Mouse (Mus musculus) liver, adult 2 months (tissue): ENCODE measurements at regions not wholly inside any gene's neighbourhood (a gene's known extent, or its start where the extent isn't known, plus 50 kb on each side); places are given as distances from the start of the nearest gene placed in this dataset.

Source experiments
- DNase-seq: peaks from one replicate; pipeline ENCODE4 v3.0.0-alpha.2; 2011; ENCODE audit warnings: low read depth, low spot score; ENCODE audit errors: extremely low read depth
- H3K27ac ChIP-seq: fragments of 200-500 bp; replicated peaks from 2 replicates; pipeline ENCODE4 v1.5.1; 2012; ENCODE audit warnings: low read depth, mild to moderate bottlenecking, control low read depth, inconsistent platforms, low read length; ENCODE audit not compliant: insufficient read depth
- H3K27me3 ChIP-seq: fragments of 200-500 bp; 2 replicates; pipeline ENCODE4 v1.6.1; 2012; ENCODE audit warnings: mild to moderate bottlenecking, moderate library complexity, low read length, inconsistent platforms; ENCODE audit not compliant: control insufficient read depth, insufficient read depth
- H3K36me3 ChIP-seq: fragments of 200-500 bp; 2 replicates; pipeline ENCODE4 v1.6.1; 2012; ENCODE audit warnings: low read length, inconsistent platforms; ENCODE audit not compliant: control insufficient read depth, insufficient read depth
- H3K4me1 ChIP-seq: fragments of 200-500 bp; 2 replicates; pipeline ENCODE4 v1.6.1; 2011; ENCODE audit warnings: low read length; ENCODE audit not compliant: control insufficient read depth, insufficient read depth
- H3K4me3 ChIP-seq: fragments of 200-500 bp; 2 replicates; pipeline ENCODE4 v1.5.1; 2011; ENCODE audit warnings: low read depth, mild to moderate bottlenecking, control low read depth, low read length, moderate library complexity; ENCODE audit not compliant: insufficient read depth
- H3K79me2 ChIP-seq: fragments of 200-500 bp; 2 replicates; pipeline ENCODE4 v1.6.1; 2012; ENCODE audit warnings: inconsistent platforms, mild to moderate bottlenecking, low read length, moderate library complexity; ENCODE audit not compliant: control insufficient read depth, insufficient read depth
- H3K9ac ChIP-seq: fragments of 200-500 bp; 2 replicates; pipeline ENCODE4 v1.6.1; 2012; ENCODE audit warnings: low read depth, mild to moderate bottlenecking, control low read depth, inconsistent platforms, low read length
- CTCF ChIP-seq: fragments of 200-500 bp; IDR thresholded peaks from 2 replicates; pipeline ENCODE4 v1.5.1; 2011; ENCODE audit warnings: low read depth, low read length, control low read depth
- POLR2A ChIP-seq: fragments of 200-500 bp; IDR thresholded peaks from 2 replicates; pipeline ENCODE4 v1.6.1; 2011; ENCODE audit warnings: low read length, control low read depth; ENCODE audit not compliant: insufficient read depth; ENCODE audit errors: extremely low read depth
- WGBS: fragments of 180-500 bp; shearing (Covaris S2); methylation state at CpG from one replicate; pipeline ENCODE4 v1.1.7; 2018; 5-methylcytosine and 5-hydroxymethylcytosine counted together

DNA sequence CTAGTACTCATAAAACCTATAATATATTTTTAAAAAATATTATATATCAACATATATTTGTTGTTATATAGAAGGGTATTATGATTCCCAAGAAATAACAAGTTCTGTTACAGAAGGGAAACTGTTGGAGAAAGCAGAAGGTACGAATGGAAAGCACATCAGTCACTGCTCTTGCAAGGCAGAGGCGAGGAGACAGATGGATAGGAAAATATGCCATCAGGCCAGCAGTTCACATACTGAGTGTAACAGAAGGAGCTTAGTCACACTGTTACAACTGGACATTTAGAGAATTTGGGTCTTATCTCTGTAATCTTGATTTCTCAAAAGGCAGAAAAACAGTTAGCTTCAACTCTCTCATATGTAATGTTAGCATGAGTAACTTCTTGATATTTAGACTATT lies 485.1 kb downstream of the Ipmk start:
- no peak overlapping the region for H3K4me3 ChIP-seq
- DNase-seq, result no peak
- no peak overlapping the region for H3K9ac ChIP-seq
- no peaks in the 10 kb centered on the region for H3K4me1 ChIP-seq
- H3K27me3 ChIP-seq, result no peaks in the 10 kb centered on the region
- WGBS, result 61% methylated on average over 2 of the region's 2 CpGs
- TF ChIP-seq CTCF, result no peak
- TF ChIP-seq POLR2A, result no peak
- no peaks in the 10 kb centered on the region for H3K79me2 ChIP-seq
- H3K27ac ChIP-seq, result no peak overlapping the region
- H3K36me3 ChIP-seq, result no peaks in the 10 kb centered on the region

DNA sequence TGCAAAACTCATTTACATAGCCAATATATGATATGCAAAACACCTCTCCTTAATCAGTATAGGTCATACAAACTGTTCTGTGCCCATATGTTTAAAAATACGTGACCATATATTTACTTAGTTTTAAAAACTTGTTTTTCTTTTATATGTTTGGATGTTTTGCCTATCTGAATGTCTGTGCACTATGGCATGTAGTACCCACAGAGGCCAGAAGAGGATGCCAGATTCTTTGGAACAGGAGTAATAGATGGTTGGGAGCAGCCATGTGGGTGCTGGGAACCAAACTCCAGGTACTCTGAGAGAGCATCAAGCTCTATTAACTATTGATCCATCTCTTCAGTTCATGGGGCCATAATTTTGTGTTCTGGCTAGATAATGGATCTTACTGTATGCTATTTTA lies 487.5 kb downstream of the Ipmk start:
- no peaks in the 10 kb centered on the region for H3K36me3 ChIP-seq
- no peaks in the 10 kb centered on the region for H3K79me2 ChIP-seq
- H3K9ac ChIP-seq, result no peak overlapping the region
- H3K4me3 ChIP-seq, result no peak overlapping the region
- WGBS, result 38% methylated on average over 1 of the region's 1 CpGs
- TF ChIP-seq POLR2A (no peak), CTCF (no peak)
- H3K27me3 ChIP-seq, result no peaks in the 10 kb centered on the region
- H3K27ac ChIP-seq, result no peak overlapping the region
- DNase-seq, result no peak
- no peaks in the 10 kb centered on the region for H3K4me1 ChIP-seq

DNA sequence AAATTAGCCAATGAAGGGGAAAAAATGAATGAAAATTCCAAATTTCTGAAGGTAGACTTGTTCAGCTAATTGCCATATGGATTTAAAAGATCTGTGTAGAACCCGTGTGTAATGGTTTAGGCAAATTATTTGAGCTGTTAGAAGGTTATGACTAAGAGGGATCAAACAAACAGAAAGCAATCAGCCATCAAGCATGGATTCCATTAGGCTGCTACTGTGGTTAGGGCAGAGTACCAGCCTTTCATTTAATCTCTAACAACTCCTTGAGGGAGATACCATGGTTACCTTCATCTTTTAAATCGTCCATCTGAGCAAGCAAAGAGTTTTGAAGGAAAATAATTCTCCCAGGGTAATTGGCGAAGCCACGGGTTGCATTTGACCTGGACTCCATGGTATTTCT lies 509.5 kb downstream of the Ipmk start:
- 72% methylated on average over 4 of the region's 4 CpGs for WGBS
- Histone ChIP-seq H3K4me1 (no peaks in the 10 kb centered on the region), H3K9ac (no peak overlapping the region), H3K27ac (no peak overlapping the region), H3K36me3 (no peaks in the 10 kb centered on the region), H3K4me3 (no peak overlapping the region), H3K27me3 (no peaks in the 10 kb centered on the region), H3K79me2 (no peaks in the 10 kb centered on the region)
- no peak for DNase-seq
- no peak for TF ChIP-seq POLR2A
- no peak for TF ChIP-seq CTCF

DNA sequence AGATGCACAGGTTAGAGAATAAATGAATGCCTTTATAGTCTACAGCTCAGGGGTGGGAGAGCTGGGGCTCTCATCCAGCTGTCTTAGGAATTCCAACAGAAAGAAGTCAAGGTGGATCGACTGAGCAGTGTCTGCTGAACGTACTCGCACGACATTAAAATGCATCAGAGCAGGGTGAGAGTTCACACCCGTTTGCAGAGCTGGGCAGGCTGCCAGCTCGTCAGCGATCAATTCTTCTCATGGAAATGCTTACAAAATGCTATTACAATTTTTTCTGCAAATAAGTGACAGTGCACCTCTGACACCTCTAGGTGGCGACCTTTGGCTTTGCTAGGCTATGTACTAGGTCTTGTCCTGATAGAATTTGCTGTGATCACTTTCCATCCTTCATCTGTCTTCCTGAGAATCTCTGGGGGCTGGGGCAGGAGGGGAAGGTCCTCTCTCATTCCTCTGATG lies 510.0 kb downstream of the Ipmk start:
- 27% methylated on average over 8 of the region's 8 CpGs for WGBS
- no peak overlapping the region for H3K4me3 ChIP-seq
- peak; percentile 56 for DNase-seq
- no peak overlapping the region for H3K9ac ChIP-seq
- no peaks in the 10 kb centered on the region for H3K27me3 ChIP-seq
- H3K36me3 ChIP-seq, result no peaks in the 10 kb centered on the region
- H3K79me2 ChIP-seq, result no peaks in the 10 kb centered on the region
- TF ChIP-seq POLR2A, result no peak
- TF ChIP-seq CTCF, result peak; percentile 28; the same call in 1 of the 2 replicates
- no peak overlapping the region for H3K27ac ChIP-seq
- no peaks in the 10 kb centered on the region for H3K4me1 ChIP-seq

DNA sequence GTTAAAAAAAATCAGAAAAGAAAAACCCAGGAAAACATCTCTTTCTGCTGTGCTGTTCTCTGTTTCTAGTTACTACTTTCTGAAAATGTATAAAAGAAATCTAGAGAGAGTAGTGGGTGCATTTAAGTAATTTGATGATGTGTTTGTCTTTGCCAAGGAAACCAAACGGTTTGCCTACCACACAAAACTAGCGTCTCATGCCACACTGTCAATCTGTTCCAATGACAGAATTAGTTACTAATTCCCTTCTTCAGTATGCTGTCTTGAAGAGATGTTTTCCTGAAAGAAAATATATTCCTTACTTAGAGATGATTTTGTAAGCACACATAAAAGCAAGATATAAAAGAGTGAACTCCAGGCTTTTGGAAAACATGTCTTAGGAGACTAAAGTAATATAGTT lies 546.2 kb downstream of the Ipmk start:
- DNase-seq, result no peak
- Histone ChIP-seq H3K36me3 (no peaks in the 10 kb centered on the region), H3K4me1 (no peaks in the 10 kb centered on the region), H3K27me3 (no peaks in the 10 kb centered on the region), H3K27ac (no peak overlapping the region), H3K4me3 (no peak overlapping the region), H3K79me2 (no peaks in the 10 kb centered on the region), H3K9ac (no peak overlapping the region)
- TF ChIP-seq CTCF, result no peak
- no peak for TF ChIP-seq POLR2A
- WGBS, result 56% methylated on average over 2 of the region's 2 CpGs

DNA sequence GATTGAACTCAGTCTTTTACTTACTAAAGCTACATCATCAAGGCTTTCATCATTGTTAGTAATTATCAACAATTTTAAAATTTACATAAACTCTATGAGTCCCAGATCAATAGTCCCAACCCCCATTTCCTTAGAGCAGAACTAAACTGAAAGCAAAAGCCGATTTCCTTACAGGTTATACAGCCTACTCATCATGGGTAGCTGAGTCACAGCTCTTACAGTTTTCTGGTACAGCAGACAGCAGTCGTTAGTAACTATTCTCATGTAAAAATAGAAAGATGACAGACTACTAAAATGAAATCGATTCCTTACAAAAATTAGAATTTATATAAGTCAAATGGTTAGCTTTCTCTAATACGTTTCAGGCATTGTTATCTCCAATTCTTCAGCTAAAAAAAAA lies 557.5 kb downstream of the Ipmk start:
- TF ChIP-seq CTCF (no peak), POLR2A (no peak)
- Histone ChIP-seq H3K4me3 (no peak overlapping the region), H3K27me3 (no peaks in the 10 kb centered on the region), H3K9ac (no peak overlapping the region), H3K4me1 (no peaks in the 10 kb centered on the region), H3K27ac (no peak overlapping the region), H3K79me2 (no peaks in the 10 kb centered on the region), H3K36me3 (no peaks in the 10 kb centered on the region)
- 64% methylated on average over 4 of the region's 4 CpGs for WGBS
- no peak for DNase-seq
